Mouse (Mus musculus): Measurements from ENCODE around the gene Lhfp. TPM values are rescaled to one million over a fixed set of nuclear protein-coding genes. Genes with fewer than 3 reads are reported as not detected.
A peak's percentile ranks its signal among the peaks of the same experiment; 100 is the strongest.
"Not testable (repeated sequence)": the region's sequence is repeated elsewhere in the genome, so short reads cannot be mapped to it uniquely, and the experiment has no call there.

Lhfp gene
- polyA plus RNA-seq, 1 experiment = 12.1 TPM

DNA sequence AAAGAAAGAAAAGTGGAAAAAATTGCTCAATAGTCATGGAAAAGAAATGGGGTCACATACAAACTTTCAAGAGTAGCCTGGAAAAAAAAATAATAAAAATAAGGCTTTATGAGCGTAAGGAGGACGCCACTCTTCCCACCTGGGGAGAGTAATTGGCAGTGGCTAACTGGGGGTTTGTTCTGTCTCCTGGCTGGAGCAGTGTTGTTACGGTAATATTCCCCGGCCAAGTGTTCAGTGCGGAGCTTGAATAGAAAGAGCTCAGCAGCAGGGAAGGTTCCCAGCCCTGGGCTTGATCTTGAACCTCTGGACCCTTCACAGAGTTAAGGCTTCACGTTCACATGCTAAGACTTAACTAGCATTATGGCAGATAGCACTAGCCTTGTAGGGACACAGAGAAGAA is 184.9 kb downstream of the Lhfp start:
- no peak for TF ChIP-seq CTCF (IDR thresholded peaks at IDR 0.05; ENCODE audit: low read depth, low read length)
- no peak for TF ChIP-seq EP300 (IDR thresholded peaks at IDR 0.05; ENCODE audit: insufficient read depth, low read depth, low read length)
- no peak for TF ChIP-seq POLR2A (IDR thresholded peaks at IDR 0.05; ENCODE audit: insufficient read depth, low read length)
- Histone ChIP-seq H3K4me1 (ENCODE audit: control insufficient read depth, insufficient read depth, low read length) (no peaks in the 10 kb centered on the region), H3K36me3 (ENCODE audit: control insufficient read depth, insufficient read depth, low read length, poor library complexity, severe bottlenecking) (no peaks in the 10 kb centered on the region), H3K27me3 (ENCODE audit: control insufficient read depth, insufficient read depth, low read length, poor library complexity, severe bottlenecking) (no peaks in the 10 kb centered on the region), H3K27ac (ENCODE audit: insufficient read depth, low read length) (no peak overlapping the region), H3K9me3 (replicated peaks; ENCODE audit: control insufficient read depth, insufficient read depth, low read length, poor library complexity, severe bottlenecking) (no peaks in the 10 kb centered on the region), H3K9ac (ENCODE audit: low read depth, poor library complexity, severe bottlenecking) (no peak overlapping the region), H3K4me3 (ENCODE audit: low read depth, low read length) (no peak overlapping the region)

DNA sequence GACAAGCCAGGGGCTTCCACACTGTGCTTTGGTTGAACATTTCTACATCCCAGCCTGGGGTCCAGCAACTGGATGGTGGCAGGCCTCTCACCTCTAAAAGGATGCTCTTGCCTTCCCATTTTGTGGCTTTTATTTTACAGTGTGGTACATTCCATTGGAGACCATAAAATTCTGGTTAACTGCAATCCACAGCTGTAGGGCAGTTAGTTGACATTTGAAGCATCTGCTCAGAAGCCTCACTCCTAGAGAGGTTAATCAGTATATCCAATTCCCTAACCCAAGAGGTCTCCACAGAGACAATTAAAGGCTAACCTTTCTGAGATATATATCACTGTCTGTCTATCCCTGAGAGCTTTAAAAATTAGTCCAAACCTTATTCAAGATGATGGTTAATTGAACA is 186.5 kb downstream of the Lhfp start:
- no peak overlapping the region for H3K27ac ChIP-seq (ENCODE audit: insufficient read depth, low read length)
- TF ChIP-seq CTCF (IDR thresholded peaks at IDR 0.05; ENCODE audit: low read depth, low read length) (no peak), POLR2A (IDR thresholded peaks at IDR 0.05; ENCODE audit: insufficient read depth, low read length) (no peak), EP300 (IDR thresholded peaks at IDR 0.05; ENCODE audit: insufficient read depth, low read depth, low read length) (no peak)

DNA sequence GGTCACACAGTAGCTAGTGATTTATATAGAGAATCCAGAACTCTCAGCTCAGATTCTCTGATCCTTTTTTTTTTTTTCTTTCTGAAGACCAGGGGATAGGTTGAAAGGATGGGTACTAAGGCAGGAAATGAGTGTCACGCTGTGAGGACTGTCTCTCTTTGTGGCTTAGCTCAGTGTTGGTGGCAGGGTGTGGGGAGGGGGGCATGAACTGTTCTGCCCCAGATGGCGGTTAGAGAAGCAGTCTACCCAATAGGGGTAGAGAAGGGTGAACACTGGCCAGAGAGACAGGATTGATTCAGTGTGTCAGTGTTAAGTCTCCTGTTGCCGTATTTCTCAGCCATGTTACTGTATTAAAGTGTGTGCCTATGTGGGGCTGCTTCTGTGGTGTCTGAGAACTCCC is 189.2 kb downstream of the Lhfp start:
- Histone ChIP-seq H3K27ac (ENCODE audit: insufficient read depth, low read length) (no peak overlapping the region), H3K27me3 (ENCODE audit: control insufficient read depth, insufficient read depth, low read length, poor library complexity, severe bottlenecking) (no peaks in the 10 kb centered on the region), H3K9me3 (replicated peaks; ENCODE audit: control insufficient read depth, insufficient read depth, low read length, poor library complexity, severe bottlenecking) (no peaks in the 10 kb centered on the region), H3K9ac (ENCODE audit: low read depth, poor library complexity, severe bottlenecking) (no peak overlapping the region), H3K4me3 (ENCODE audit: low read depth, low read length) (no peak overlapping the region), H3K4me1 (ENCODE audit: control insufficient read depth, insufficient read depth, low read length) (no peaks in the 10 kb centered on the region), H3K36me3 (ENCODE audit: control insufficient read depth, insufficient read depth, low read length, poor library complexity, severe bottlenecking) (no peaks in the 10 kb centered on the region)
- TF ChIP-seq CTCF (IDR thresholded peaks at IDR 0.05; ENCODE audit: low read depth, low read length) (no peak), EP300 (IDR thresholded peaks at IDR 0.05; ENCODE audit: insufficient read depth, low read depth, low read length) (no peak), POLR2A (IDR thresholded peaks at IDR 0.05; ENCODE audit: insufficient read depth, low read length) (no peak)

More for the DNA sequence above, 186.5 kb downstream of the Lhfp start:
- H3K4me3 ChIP-seq (ENCODE audit: low read depth, low read length) = no peak overlapping the region
- H3K9me3 ChIP-seq (replicated peaks; ENCODE audit: control insufficient read depth, insufficient read depth, low read length, poor library complexity, severe bottlenecking) = no peaks in the 10 kb centered on the region
- no peak overlapping the region for H3K9ac ChIP-seq (ENCODE audit: low read depth, poor library complexity, severe bottlenecking)
- H3K4me1 ChIP-seq (ENCODE audit: control insufficient read depth, insufficient read depth, low read length) = no peaks in the 10 kb centered on the region
- no peaks in the 10 kb centered on the region for H3K27me3 ChIP-seq (ENCODE audit: control insufficient read depth, insufficient read depth, low read length, poor library complexity, severe bottlenecking)
- no peaks in the 10 kb centered on the region for H3K36me3 ChIP-seq (ENCODE audit: control insufficient read depth, insufficient read depth, low read length, poor library complexity, severe bottlenecking)

DNA sequence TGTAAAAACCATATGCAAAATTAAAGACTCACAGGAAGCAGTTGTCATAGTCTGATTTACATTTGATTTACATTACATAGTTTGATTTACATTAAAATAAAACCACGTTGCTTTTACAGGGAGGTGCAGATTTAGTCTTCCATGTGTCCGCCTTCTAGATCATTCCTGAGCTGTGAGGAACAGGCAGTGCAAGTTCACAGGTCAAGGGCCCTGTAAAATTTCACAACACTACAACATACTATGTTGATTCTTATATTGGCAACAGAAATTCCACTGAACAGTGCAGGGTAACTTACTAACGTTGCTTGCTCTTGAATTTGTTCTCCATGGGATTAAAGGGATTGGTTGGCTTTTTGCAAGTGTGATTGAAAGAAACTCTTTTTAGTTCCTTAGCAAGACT is 189.8 kb downstream of the Lhfp start:
- no peaks in the 10 kb centered on the region for H3K4me1 ChIP-seq (ENCODE audit: control insufficient read depth, insufficient read depth, low read length)
- H3K9ac ChIP-seq (ENCODE audit: low read depth, poor library complexity, severe bottlenecking) = no peak overlapping the region
- no peaks in the 10 kb centered on the region for H3K9me3 ChIP-seq (replicated peaks; ENCODE audit: control insufficient read depth, insufficient read depth, low read length, poor library complexity, severe bottlenecking)
- no peaks in the 10 kb centered on the region for H3K36me3 ChIP-seq (ENCODE audit: control insufficient read depth, insufficient read depth, low read length, poor library complexity, severe bottlenecking)
- H3K27me3 ChIP-seq (ENCODE audit: control insufficient read depth, insufficient read depth, low read length, poor library complexity, severe bottlenecking) = no peaks in the 10 kb centered on the region
- no peak overlapping the region for H3K4me3 ChIP-seq (ENCODE audit: low read depth, low read length)
- H3K27ac ChIP-seq (ENCODE audit: insufficient read depth, low read length) = no peak overlapping the region
- TF ChIP-seq EP300 (IDR thresholded peaks at IDR 0.05; ENCODE audit: insufficient read depth, low read depth, low read length) (no peak), POLR2A (IDR thresholded peaks at IDR 0.05; ENCODE audit: insufficient read depth, low read length) (no peak), CTCF (IDR thresholded peaks at IDR 0.05; ENCODE audit: low read depth, low read length) (no peak)

DNA sequence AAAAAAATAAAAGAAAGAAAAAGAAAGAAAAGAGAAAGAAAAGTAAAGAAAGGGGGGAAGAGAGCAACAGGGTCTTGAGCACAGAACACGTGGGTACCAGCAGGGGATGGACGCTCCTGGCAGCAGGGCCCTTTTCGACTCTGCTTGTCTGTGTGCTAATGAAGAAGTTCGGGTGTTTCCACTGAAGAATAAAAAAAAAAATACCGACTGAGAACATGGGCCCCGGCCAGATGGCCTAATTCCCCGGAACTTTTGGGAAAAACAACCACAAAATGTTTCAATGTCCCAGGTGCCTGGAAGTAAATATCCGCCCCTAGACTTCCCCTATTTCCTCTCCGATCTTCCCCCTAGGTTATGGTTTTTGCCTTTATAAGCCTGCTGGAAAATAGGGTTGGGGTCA is 191.1 kb downstream of the Lhfp start:
- not testable (repeated sequence) for H3K4me3 ChIP-seq (ENCODE audit: low read depth, low read length); H3K27me3 ChIP-seq (ENCODE audit: control insufficient read depth, insufficient read depth, low read length, poor library complexity, severe bottlenecking); H3K36me3 ChIP-seq (ENCODE audit: control insufficient read depth, insufficient read depth, low read length, poor library complexity, severe bottlenecking); H3K27ac ChIP-seq (ENCODE audit: insufficient read depth, low read length); H3K9ac ChIP-seq (ENCODE audit: low read depth, poor library complexity, severe bottlenecking); H3K4me1 ChIP-seq (ENCODE audit: control insufficient read depth, insufficient read depth, low read length); H3K9me3 ChIP-seq (replicated peaks; ENCODE audit: control insufficient read depth, insufficient read depth, low read length, poor library complexity, severe bottlenecking)

DNA sequence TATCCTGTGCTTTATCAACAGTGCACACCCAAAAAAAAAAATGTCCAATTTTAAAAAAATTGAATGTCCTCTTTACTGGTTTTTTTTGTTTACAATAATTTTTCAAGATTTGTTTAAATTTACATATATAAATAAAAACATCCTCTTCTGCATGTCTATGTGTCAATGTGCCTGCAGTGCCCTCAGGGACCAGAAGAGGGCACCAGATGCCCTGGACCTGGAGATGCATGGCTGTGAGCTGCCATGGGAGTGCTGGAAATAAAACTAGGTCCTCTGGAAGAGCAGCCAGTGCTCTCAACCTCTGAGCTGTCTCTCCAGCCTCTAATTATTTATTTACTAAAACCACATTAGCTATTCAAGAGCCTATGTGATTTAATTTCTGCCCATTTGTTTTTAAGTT is 193.4 kb downstream of the Lhfp start:
- H3K4me1 ChIP-seq (ENCODE audit: control insufficient read depth, insufficient read depth, low read length) = no peaks in the 10 kb centered on the region
- no peak overlapping the region for H3K4me3 ChIP-seq (ENCODE audit: low read depth, low read length)
- no peaks in the 10 kb centered on the region for H3K36me3 ChIP-seq (ENCODE audit: control insufficient read depth, insufficient read depth, low read length, poor library complexity, severe bottlenecking)
- TF ChIP-seq EP300 (IDR thresholded peaks at IDR 0.05; ENCODE audit: insufficient read depth, low read depth, low read length) (no peak), CTCF (IDR thresholded peaks at IDR 0.05; ENCODE audit: low read depth, low read length) (peak; percentile 50)
- H3K9me3 ChIP-seq (replicated peaks; ENCODE audit: control insufficient read depth, insufficient read depth, low read length, poor library complexity, severe bottlenecking) = no peaks in the 10 kb centered on the region
- no peaks in the 10 kb centered on the region for H3K27me3 ChIP-seq (ENCODE audit: control insufficient read depth, insufficient read depth, low read length, poor library complexity, severe bottlenecking)
- no peak overlapping the region for H3K9ac ChIP-seq (ENCODE audit: low read depth, poor library complexity, severe bottlenecking)
- H3K27ac ChIP-seq (ENCODE audit: insufficient read depth, low read length) = no peak overlapping the region

Data from ES-Bruce4 (cell line).